Mouse (Mus musculus): ENCODE measurements around the gene Lrrc61. TPM values are rescaled to one million over a fixed set of nuclear protein-coding genes. Genes with fewer than 3 reads are reported as not detected.

The Lrrc61 gene
- polyA plus RNA-seq, 1 experiment from 2014 or later, result 16.7 TPM

- H3K27me3 ChIP-seq, result no peaks in the 10 kb centered on the region
- H3K9me3 ChIP-seq, result peaks cover 21% of the 10 kb centered on the region
- no peak for ATAC-seq (ENCODE audit: low FRiP score)
- 95% methylated on average over 27 of the region's 27 CpGs for WGBS
- peaks cover 27% of the 10 kb centered on the region for H3K4me1 ChIP-seq
- H3K4me3 ChIP-seq (replicated peaks), result no peak overlapping the region
- no peak overlapping the region for H3K27ac ChIP-seq
- no peak overlapping the region for H3K9ac ChIP-seq
- H3K4me2 ChIP-seq, result no peak overlapping the region
- H3K36me3 ChIP-seq (replicated peaks), result peaks cover 51% of the 10 kb centered on the region
Observed at GRCm38 (mm10) chr6:48597233-48597625, 42.6 kb downstream of the Lrrc61 start.

GRCm38 (mm10) chr6:48600594-48600993 lies 46.0 kb downstream of the Lrrc61 start:
- peaks cover 46% of the 10 kb centered on the region for H3K36me3 ChIP-seq (replicated peaks)
- 92% methylated on average over 1 of the region's 1 CpGs for WGBS
- H3K27ac ChIP-seq, result peak overlapping the region; percentile 85; the same call in 1 of the 2 replicates

GRCm38 (mm10) chr6:48601271-48602079 lies 46.9 kb downstream of the Lrrc61 start, which contains the start of gene Zfp775:
Zfp775 (plus strand) TSS chr6:48602063.
- peaks cover 37% of the 10 kb centered on the region for H3K36me3 ChIP-seq (replicated peaks)

More at GRCm38 (mm10) chr6:48600594-48600993, 46.0 kb downstream of the Lrrc61 start:
- Histone ChIP-seq H3K9ac (no peak overlapping the region), H3K4me3 (replicated peaks) (no peak overlapping the region), H3K27me3 (no peaks in the 10 kb centered on the region), H3K4me2 (no peak overlapping the region), H3K9me3 (peaks cover 21% of the 10 kb centered on the region), H3K4me1 (peaks cover 18% of the 10 kb centered on the region)
- ATAC-seq (ENCODE audit: low FRiP score), result no peak

GRCm38 (mm10) chr6:48602080-48602741 lies 47.6 kb downstream of the Lrrc61 start:
- Histone ChIP-seq H3K4me1 (peaks cover 18% of the 10 kb centered on the region), H3K36me3 (replicated peaks) (peaks cover 30% of the 10 kb centered on the region), H3K9me3 (peaks cover 7% of the 10 kb centered on the region), H3K4me3 (replicated peaks) (peak overlapping the region; percentile 72), H3K9ac (peak overlapping the region; percentile 82), H3K27ac (peak overlapping the region; percentile 80), H3K4me2 (peak overlapping the region; percentile 90), H3K27me3 (no peaks in the 10 kb centered on the region)
- peak; percentile 84 for ATAC-seq (ENCODE audit: low FRiP score)
- WGBS, result 1% methylated on average over 28 of the region's 28 CpGs

More at GRCm38 (mm10) chr6:48601271-48602079, 46.9 kb downstream of the Lrrc61 start, which contains the start of gene Zfp775:
- Histone ChIP-seq H3K27me3 (no peaks in the 10 kb centered on the region), H3K4me3 (replicated peaks) (peak within 1 kb of the TSS; percentile 72), H3K4me2 (peak within 1 kb of the TSS; percentile 90), H3K27ac (peak within 1 kb of the TSS; percentile 85), H3K9ac (peak within 1 kb of the TSS; percentile 82), H3K9me3 (peaks cover 15% of the 10 kb centered on the region), H3K4me1 (peaks cover 18% of the 10 kb centered on the region)
- ATAC-seq (ENCODE audit: low FRiP score), result peak; percentile 99
- WGBS, result 4% methylated on average over 42 of the region's 42 CpGs

GRCm38 (mm10) chr6:48608124-48608523 lies 53.5 kb downstream of the Lrrc61 start:
- 71% methylated on average over 2 of the region's 2 CpGs for WGBS
- no peak for ATAC-seq (ENCODE audit: low FRiP score)
- H3K4me3 ChIP-seq (replicated peaks), result no peak overlapping the region
- peaks cover 5% of the 10 kb centered on the region for H3K36me3 ChIP-seq (replicated peaks)
- no peaks in the 10 kb centered on the region; the same call in 1 of the 2 replicates for H3K4me1 ChIP-seq
- no peaks in the 10 kb centered on the region for H3K9me3 ChIP-seq
- H3K4me2 ChIP-seq, result no peak overlapping the region
- H3K27ac ChIP-seq, result no peak overlapping the region
- H3K27me3 ChIP-seq, result no peaks in the 10 kb centered on the region
- H3K9ac ChIP-seq, result no peak overlapping the region

GRCm38 (mm10) chr6:48609512-48609911 lies 54.9 kb downstream of the Lrrc61 start:
- H3K4me1 ChIP-seq, result no peaks in the 10 kb centered on the region; the same call in 1 of the 2 replicates
- ATAC-seq (ENCODE audit: low FRiP score), result no peak
- H3K9ac ChIP-seq, result no peak overlapping the region
- no peak overlapping the region for H3K27ac ChIP-seq
- no peaks in the 10 kb centered on the region for H3K9me3 ChIP-seq
- WGBS, result 78% methylated on average over 7 of the region's 7 CpGs
- H3K4me2 ChIP-seq, result no peak overlapping the region
- peaks cover 18% of the 10 kb centered on the region for H3K36me3 ChIP-seq (replicated peaks)
- no peaks in the 10 kb centered on the region for H3K27me3 ChIP-seq
- no peak overlapping the region for H3K4me3 ChIP-seq (replicated peaks)

GRCm38 (mm10) chr6:48610657-48611056 lies 56.1 kb downstream of the Lrrc61 start:
- Histone ChIP-seq H3K36me3 (replicated peaks) (peaks cover 24% of the 10 kb centered on the region), H3K4me3 (replicated peaks) (no peak overlapping the region), H3K27ac (no peak overlapping the region), H3K9me3 (no peaks in the 10 kb centered on the region), H3K27me3 (no peaks in the 10 kb centered on the region), H3K4me1 (no peaks in the 10 kb centered on the region; the same call in 1 of the 2 replicates), H3K9ac (no peak overlapping the region), H3K4me2 (no peak overlapping the region)
- no peak for ATAC-seq (ENCODE audit: low FRiP score)
- 88% methylated on average over 3 of the region's 3 CpGs for WGBS

- Histone ChIP-seq H3K36me3 (replicated peaks) (peaks cover 31% of the 10 kb centered on the region), H3K27ac (no peak overlapping the region), H3K9ac (no peak overlapping the region), H3K27me3 (no peaks in the 10 kb centered on the region), H3K4me1 (no peaks in the 10 kb centered on the region; the same call in 1 of the 2 replicates), H3K4me3 (replicated peaks) (no peak overlapping the region), H3K9me3 (no peaks in the 10 kb centered on the region), H3K4me2 (no peak overlapping the region)
- ATAC-seq (ENCODE audit: low FRiP score), result no peak
- WGBS, result 90% methylated on average over 4 of the region's 4 CpGs
Observed at GRCm38 (mm10) chr6:48613464-48613863, 58.9 kb downstream of the Lrrc61 start.

- WGBS, result 93% methylated on average over 5 of the region's 5 CpGs
- H3K9me3 ChIP-seq, result no peaks in the 10 kb centered on the region
- H3K36me3 ChIP-seq (replicated peaks), result peaks cover 38% of the 10 kb centered on the region
Observed at GRCm38 (mm10) chr6:48614756-48615155, 60.2 kb downstream of the Lrrc61 start.

GRCm38 (mm10) chr6:48620031-48620430 lies 65.4 kb downstream of the Lrrc61 start:
- 94% methylated on average over 30 of the region's 30 CpGs for WGBS
- Histone ChIP-seq H3K9ac (no peak overlapping the region), H3K4me3 (replicated peaks) (no peak overlapping the region), H3K4me2 (no peak overlapping the region), H3K36me3 (replicated peaks) (peaks cover 33% of the 10 kb centered on the region), H3K4me1 (no peaks in the 10 kb centered on the region), H3K27ac (no peak overlapping the region), H3K27me3 (peaks cover under 1% of the 10 kb centered on the region), H3K9me3 (no peaks in the 10 kb centered on the region)
- no peak for ATAC-seq (ENCODE audit: low FRiP score)

More at GRCm38 (mm10) chr6:48614756-48615155, 60.2 kb downstream of the Lrrc61 start:
- no peak overlapping the region for H3K4me3 ChIP-seq (replicated peaks)
- no peaks in the 10 kb centered on the region for H3K27me3 ChIP-seq
- no peak overlapping the region for H3K27ac ChIP-seq
- no peaks in the 10 kb centered on the region for H3K4me1 ChIP-seq
- no peak overlapping the region for H3K9ac ChIP-seq
- no peak overlapping the region for H3K4me2 ChIP-seq
- no peak for ATAC-seq (ENCODE audit: low FRiP score)
